Mouse (Mus musculus): Measurements from ENCODE around the gene Fignl1.

Fignl1 gene

GRCm38 (mm10) chr11:11808820-11809403 lies at the start of gene Fignl1:
Gene Fignl1, minus strand, starts transcription at chr11:11808962.
- peak; percentile 99 for DNase-seq (ENCODE audit: low read depth, low spot score)

- no peak for DNase-seq (ENCODE audit: low read depth, low spot score)
Measured at GRCm38 (mm10) chr11:11856959-11857358, 48.2 kb upstream of the Fignl1 start.

- DNase-seq (ENCODE audit: low read depth, low spot score): no peak
Measured at GRCm38 (mm10) chr11:11855685-11856131, 46.9 kb upstream of the Fignl1 start.

- no peak for DNase-seq (ENCODE audit: low read depth, low spot score)
Measured at GRCm38 (mm10) chr11:11855061-11855672, 46.4 kb upstream of the Fignl1 start.

- no peak for DNase-seq (ENCODE audit: low read depth, low spot score)
Measured at GRCm38 (mm10) chr11:11853731-11854461, 45.1 kb upstream of the Fignl1 start.

- no peak for DNase-seq (ENCODE audit: low read depth, low spot score)
Measured at GRCm38 (mm10) chr11:11851957-11852505, 43.3 kb upstream of the Fignl1 start.

GRCm38 (mm10) chr11:11850476-11851267 lies 41.9 kb upstream of the Fignl1 start:
- DNase-seq (ENCODE audit: low read depth, low spot score): no peak

- no peak for DNase-seq (ENCODE audit: low read depth, low spot score)
Measured at GRCm38 (mm10) chr11:11849513-11850311, 41.0 kb upstream of the Fignl1 start.

GRCm38 (mm10) chr11:11848467-11848866 lies 39.7 kb upstream of the Fignl1 start:
- DNase-seq (ENCODE audit: low read depth, low spot score): no peak

GRCm38 (mm10) chr11:11845044-11845443 lies 36.3 kb upstream of the Fignl1 start:
- DNase-seq (ENCODE audit: low read depth, low spot score): no peak

- DNase-seq (ENCODE audit: low read depth, low spot score): no peak
Measured at GRCm38 (mm10) chr11:11844367-11844971, 35.7 kb upstream of the Fignl1 start.

- DNase-seq (ENCODE audit: low read depth, low spot score): no peak
Measured at GRCm38 (mm10) chr11:11841590-11841989, 32.8 kb upstream of the Fignl1 start.

- no peak for DNase-seq (ENCODE audit: low read depth, low spot score)
Measured at GRCm38 (mm10) chr11:11840746-11841145, 32.0 kb upstream of the Fignl1 start.

- DNase-seq (ENCODE audit: low read depth, low spot score): no peak
Measured at GRCm38 (mm10) chr11:11839874-11840273, 31.1 kb upstream of the Fignl1 start.

GRCm38 (mm10) chr11:11837384-11837783 lies 28.6 kb upstream of the Fignl1 start:
- DNase-seq (ENCODE audit: low read depth, low spot score): no peak

- DNase-seq (ENCODE audit: low read depth, low spot score): no peak
Measured at GRCm38 (mm10) chr11:11836713-11837370, 28.1 kb upstream of the Fignl1 start.

GRCm38 (mm10) chr11:11836262-11836661 lies 27.5 kb upstream of the Fignl1 start:
- DNase-seq (ENCODE audit: low read depth, low spot score): no peak

GRCm38 (mm10) chr11:11835791-11836190 lies 27.0 kb upstream of the Fignl1 start:
- no peak for DNase-seq (ENCODE audit: low read depth, low spot score)

- no peak for DNase-seq (ENCODE audit: low read depth, low spot score)
Measured at GRCm38 (mm10) chr11:11835361-11835760, 26.6 kb upstream of the Fignl1 start.

GRCm38 (mm10) chr11:11833100-11833499 lies 24.3 kb upstream of the Fignl1 start:
- DNase-seq (ENCODE audit: low read depth, low spot score): no peak
